Mouse (Mus musculus): ENCODE results near the gene Dusp28. TPM values are rescaled to one million over a fixed set of nuclear protein-coding genes. Genes with fewer than 3 reads are reported as not detected.
A peak's percentile ranks its signal among the peaks of the same experiment; 100 is the strongest.

The Dusp28 gene
- polyA plus RNA-seq (2014; fragmentation: Nextera tagmentation; extraction: Ambion mirVana): 14.2 and 14.4 TPM in 2 replicates

DNA sequence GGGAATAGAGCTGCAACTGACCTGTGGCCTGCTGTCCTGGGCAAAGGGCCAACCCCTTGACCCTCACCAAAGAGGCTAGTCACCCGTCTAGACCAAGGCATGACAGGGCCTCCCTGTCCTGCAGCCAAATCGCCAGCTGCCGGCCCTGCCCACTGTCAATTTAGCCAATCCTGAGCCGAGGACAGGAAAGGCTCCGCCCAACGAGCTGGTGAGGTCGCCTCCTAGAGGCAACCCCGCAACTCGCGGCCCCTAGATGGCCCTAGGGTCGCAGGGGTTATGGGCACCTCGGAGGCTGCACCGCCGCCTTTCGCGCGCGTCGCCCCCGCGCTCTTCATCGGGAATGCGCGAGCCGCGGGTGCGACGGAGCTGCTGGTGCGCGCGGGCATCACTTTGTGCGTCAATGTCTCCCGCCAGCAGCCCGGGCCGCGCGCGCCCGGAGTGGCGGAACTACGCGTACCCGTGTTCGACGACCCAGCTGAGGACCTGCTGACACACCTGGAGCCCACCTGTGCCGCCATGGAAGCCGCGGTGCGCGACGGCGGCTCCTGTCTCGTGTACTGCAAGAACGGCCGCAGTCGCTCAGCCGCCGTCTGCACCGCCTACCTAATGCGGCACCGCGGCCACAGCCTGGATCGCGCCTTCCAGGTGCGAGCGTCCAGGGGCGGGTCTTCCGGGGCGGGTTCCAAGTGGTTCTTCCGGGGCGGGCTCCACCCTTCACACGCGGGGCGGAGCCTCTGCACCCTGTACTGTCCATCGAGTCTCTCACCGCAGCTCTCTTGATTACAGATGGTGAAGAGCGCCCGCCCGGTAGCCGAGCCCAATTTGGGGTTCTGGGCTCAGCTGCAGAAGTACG lies at the start of gene Dusp28:
Gene Dusp28 (plus strand): TSS at position 203 of the 853 bp plus-strand sequence.
- Histone ChIP-seq H3K4me2 (ENCODE audit: low read length) (peak within 1 kb of the TSS; percentile 78), H3K27me3 (ENCODE audit: control insufficient read depth, insufficient read depth, low read length) (0 out of 2 replicates have a peak, but pooled peaks cover 5% of the 10 kb centered on the region), H3K4me1 (ENCODE audit: control insufficient read depth, insufficient read depth, low read length) (peaks cover 33% of the 10 kb centered on the region), H3K36me3 (ENCODE audit: control insufficient read depth, insufficient read depth, low read length) (no peaks in the 10 kb centered on the region), H3K4me3 (replicated peaks; ENCODE audit: low read depth, low read length) (peak within 1 kb of the TSS; percentile 69), H3K9ac (replicated peaks; ENCODE audit: low read length) (peak within 1 kb of the TSS; percentile 68), H3K9me3 (ENCODE audit: control insufficient read depth, low read length) (no peaks in the 10 kb centered on the region), H3K27ac (replicated peaks; ENCODE audit: low read depth, low read length) (peak within 1 kb of the TSS; percentile 88)
- peak; percentile 94 for DNase-seq
- peak; percentile 90 for ATAC-seq (ENCODE audit: low FRiP score, low TSS enrichment)
- under 1% methylated on average over 81 of the region's 81 CpGs for WGBS

DNA sequence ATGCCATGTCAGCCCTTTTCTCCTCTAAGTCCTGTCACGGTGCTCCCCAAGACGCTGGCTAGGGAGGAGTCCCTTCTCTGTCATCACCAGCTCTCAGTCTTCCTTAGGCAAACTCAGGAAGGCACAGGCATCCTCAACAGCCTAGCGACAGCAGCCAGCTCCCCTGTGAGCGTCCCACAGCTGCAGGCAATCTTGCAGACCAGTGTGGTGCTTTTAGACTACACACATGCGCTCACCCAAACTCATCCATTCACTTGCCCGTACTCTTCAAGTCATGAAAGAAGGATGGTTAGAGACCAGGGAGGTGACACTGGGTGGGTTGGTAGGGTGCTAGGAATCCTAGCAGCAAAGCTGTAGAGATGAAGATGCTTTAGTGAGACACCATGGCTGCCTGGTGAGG lies 45.3 kb upstream of the Dusp28 start:
- Histone ChIP-seq H3K36me3 (ENCODE audit: control insufficient read depth, insufficient read depth, low read length) (peaks cover 35% of the 10 kb centered on the region), H3K9me3 (ENCODE audit: control insufficient read depth, low read length) (no peaks in the 10 kb centered on the region), H3K27me3 (ENCODE audit: control insufficient read depth, insufficient read depth, low read length) (no peaks in the 10 kb centered on the region), H3K4me2 (ENCODE audit: low read length) (no peak overlapping the region), H3K4me1 (ENCODE audit: control insufficient read depth, insufficient read depth, low read length) (0 out of 2 replicates have a peak, but pooled peaks cover 4% of the 10 kb centered on the region), H3K4me3 (replicated peaks; ENCODE audit: low read depth, low read length) (no peak overlapping the region), H3K9ac (replicated peaks; ENCODE audit: low read length) (no peak overlapping the region), H3K27ac (replicated peaks; ENCODE audit: low read depth, low read length) (peak overlapping the region; percentile 49; the same call in 1 of the 2 replicates)
- ATAC-seq (ENCODE audit: low FRiP score, low TSS enrichment): no peak
- WGBS: 78% methylated on average over 6 of the region's 6 CpGs
- peak; percentile 21 for DNase-seq

DNA sequence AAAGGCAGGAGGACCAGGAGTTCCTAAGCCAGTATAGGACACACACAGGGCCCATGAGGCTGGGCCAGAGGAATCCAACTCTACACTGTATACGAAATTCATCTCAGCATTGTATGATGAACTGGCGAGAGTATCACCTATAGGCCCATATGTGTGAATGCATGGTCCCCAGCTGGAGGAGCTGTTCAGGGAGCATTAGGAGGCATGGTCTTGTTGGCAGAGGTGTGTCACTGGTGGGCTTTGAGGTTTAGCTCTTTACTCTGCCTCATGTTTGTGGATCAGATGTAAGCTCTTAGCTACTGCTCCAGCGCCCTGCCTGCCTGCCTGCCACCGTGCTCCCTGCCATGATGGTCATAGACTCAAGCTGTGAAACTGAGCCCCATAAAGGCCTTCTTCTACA lies 43.5 kb upstream of the Dusp28 start:
- H3K9ac ChIP-seq (replicated peaks; ENCODE audit: low read length): no peak overlapping the region
- WGBS: 90% methylated on average over 4 of the region's 4 CpGs
- H3K27ac ChIP-seq (replicated peaks; ENCODE audit: low read depth, low read length): no peak overlapping the region
- peaks cover 18% of the 10 kb centered on the region for H3K36me3 ChIP-seq (ENCODE audit: control insufficient read depth, insufficient read depth, low read length)
- H3K4me1 ChIP-seq (ENCODE audit: control insufficient read depth, insufficient read depth, low read length): 0 out of 2 replicates have a peak, but pooled peaks cover 4% of the 10 kb centered on the region
- no peaks in the 10 kb centered on the region for H3K9me3 ChIP-seq (ENCODE audit: control insufficient read depth, low read length)
- H3K4me2 ChIP-seq (ENCODE audit: low read length): no peak overlapping the region
- H3K4me3 ChIP-seq (replicated peaks; ENCODE audit: low read depth, low read length): no peak overlapping the region
- H3K27me3 ChIP-seq (ENCODE audit: control insufficient read depth, insufficient read depth, low read length): no peaks in the 10 kb centered on the region
- DNase-seq (no peak), ATAC-seq (ENCODE audit: low FRiP score, low TSS enrichment) (no peak)

DNA sequence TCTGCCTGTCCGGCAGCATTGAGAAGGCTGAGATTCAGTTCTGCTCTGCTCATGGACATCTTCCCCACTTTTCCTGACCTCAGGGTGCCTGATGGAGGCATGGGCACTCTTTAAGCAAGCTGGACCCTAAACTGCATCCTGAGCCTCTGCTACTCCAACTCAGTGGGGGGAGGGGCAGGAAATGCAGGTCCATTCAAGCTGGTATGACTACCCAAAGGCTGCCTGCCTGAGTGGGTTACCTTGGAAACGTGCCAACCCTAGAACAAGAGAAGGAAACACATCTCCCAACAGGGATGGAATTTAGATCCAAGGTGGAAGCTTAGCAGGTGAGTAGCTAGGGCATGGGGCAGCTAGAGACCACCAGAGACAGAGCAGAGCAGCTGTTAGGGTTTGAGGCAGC lies 40.6 kb upstream of the Dusp28 start:
- no peak overlapping the region for H3K4me2 ChIP-seq (ENCODE audit: low read length)
- no peak overlapping the region for H3K9ac ChIP-seq (replicated peaks; ENCODE audit: low read length)
- H3K27ac ChIP-seq (replicated peaks; ENCODE audit: low read depth, low read length): no peak overlapping the region
- H3K4me3 ChIP-seq (replicated peaks; ENCODE audit: low read depth, low read length): no peak overlapping the region
- H3K27me3 ChIP-seq (ENCODE audit: control insufficient read depth, insufficient read depth, low read length): no peaks in the 10 kb centered on the region
- no peak for ATAC-seq (ENCODE audit: low FRiP score, low TSS enrichment)
- H3K9me3 ChIP-seq (ENCODE audit: control insufficient read depth, low read length): no peaks in the 10 kb centered on the region
- 62% methylated on average over 2 of the region's 2 CpGs for WGBS
- no peaks in the 10 kb centered on the region for H3K36me3 ChIP-seq (ENCODE audit: control insufficient read depth, insufficient read depth, low read length)
- DNase-seq: no peak
- H3K4me1 ChIP-seq (ENCODE audit: control insufficient read depth, insufficient read depth, low read length): 0 out of 2 replicates have a peak, but pooled peaks cover 4% of the 10 kb centered on the region

DNA sequence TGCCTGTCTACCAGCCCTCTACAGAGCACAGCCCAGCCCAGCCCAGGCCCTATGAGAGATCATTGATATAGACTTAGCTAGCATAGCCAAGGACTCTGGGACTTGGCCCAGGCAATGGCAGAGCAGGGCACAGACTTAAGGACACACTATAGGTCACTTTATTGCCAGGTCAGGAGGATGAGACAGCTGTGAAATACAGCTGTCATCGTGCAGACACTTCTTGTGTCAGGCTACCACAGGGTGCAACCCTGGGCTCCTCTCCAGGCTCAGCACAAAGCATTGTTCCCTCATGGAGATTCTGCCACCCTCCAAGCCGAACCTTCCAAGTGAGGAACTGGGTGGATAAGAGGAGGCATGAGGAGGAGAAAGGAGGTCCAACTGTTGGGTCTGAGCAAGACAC lies 36.8 kb upstream of the Dusp28 start:
- no peak overlapping the region for H3K4me3 ChIP-seq (replicated peaks; ENCODE audit: low read depth, low read length)
- H3K27me3 ChIP-seq (ENCODE audit: control insufficient read depth, insufficient read depth, low read length): no peaks in the 10 kb centered on the region
- H3K9ac ChIP-seq (replicated peaks; ENCODE audit: low read length): no peak overlapping the region
- no peaks in the 10 kb centered on the region for H3K9me3 ChIP-seq (ENCODE audit: control insufficient read depth, low read length)
- H3K27ac ChIP-seq (replicated peaks; ENCODE audit: low read depth, low read length): no peak overlapping the region
- no peaks in the 10 kb centered on the region for H3K36me3 ChIP-seq (ENCODE audit: control insufficient read depth, insufficient read depth, low read length)
- H3K4me1 ChIP-seq (ENCODE audit: control insufficient read depth, insufficient read depth, low read length): 0 out of 2 replicates have a peak, but pooled peaks cover 4% of the 10 kb centered on the region
- H3K4me2 ChIP-seq (ENCODE audit: low read length): no peak overlapping the region
- ATAC-seq (ENCODE audit: low FRiP score, low TSS enrichment) (no peak), DNase-seq (no peak)
- 82% methylated on average over 2 of the region's 2 CpGs for WGBS

DNA sequence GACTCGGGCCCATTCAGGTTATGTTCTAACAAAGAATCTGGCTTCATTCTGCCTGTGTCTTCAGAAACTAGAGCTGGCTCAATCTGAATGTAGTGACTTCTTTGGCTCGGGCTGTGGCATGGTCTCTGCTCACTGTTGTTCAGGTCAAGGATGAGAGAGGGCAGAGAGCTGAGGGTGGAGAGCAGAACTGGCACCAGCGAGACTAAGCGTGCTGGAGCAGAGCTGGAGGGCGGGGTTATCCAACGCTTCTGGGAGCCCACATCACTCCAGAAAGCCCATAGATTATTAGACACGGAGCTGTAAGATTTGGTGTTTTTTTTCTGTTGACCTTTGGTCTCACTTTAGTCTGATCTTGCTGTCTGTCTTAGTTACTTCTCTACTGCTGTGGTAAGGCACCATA lies 34.1 kb upstream of the Dusp28 start:
- 89% methylated on average over 7 of the region's 7 CpGs for WGBS
- no peaks in the 10 kb centered on the region for H3K4me1 ChIP-seq (ENCODE audit: control insufficient read depth, insufficient read depth, low read length)
- DNase-seq: no peak

DNA sequence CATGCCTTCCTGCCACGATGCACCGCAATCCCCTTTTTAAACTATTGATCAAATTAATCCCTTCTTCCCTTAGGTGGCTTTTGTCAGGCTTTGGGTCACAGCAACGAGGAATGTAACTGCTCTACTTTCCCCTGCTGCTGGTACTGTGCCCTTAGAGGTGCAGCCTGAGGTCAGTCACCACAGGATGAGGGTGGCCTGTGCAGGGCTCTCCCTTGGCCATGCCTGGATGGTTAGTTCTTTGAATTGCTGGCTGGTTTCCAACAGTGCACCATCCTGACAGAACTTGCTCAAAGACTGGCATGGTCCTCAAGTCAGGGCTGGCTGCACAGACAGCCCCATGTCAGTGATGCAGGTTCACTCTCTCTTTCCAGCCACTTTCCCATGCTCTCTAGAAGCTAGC lies 32.8 kb upstream of the Dusp28 start:
- Histone ChIP-seq H3K9ac (replicated peaks; ENCODE audit: low read length) (no peak overlapping the region), H3K4me1 (ENCODE audit: control insufficient read depth, insufficient read depth, low read length) (no peaks in the 10 kb centered on the region), H3K9me3 (ENCODE audit: control insufficient read depth, low read length) (no peaks in the 10 kb centered on the region), H3K36me3 (ENCODE audit: control insufficient read depth, insufficient read depth, low read length) (no peaks in the 10 kb centered on the region), H3K4me2 (ENCODE audit: low read length) (no peak overlapping the region), H3K4me3 (replicated peaks; ENCODE audit: low read depth, low read length) (no peak overlapping the region), H3K27me3 (ENCODE audit: control insufficient read depth, insufficient read depth, low read length) (no peaks in the 10 kb centered on the region), H3K27ac (replicated peaks; ENCODE audit: low read depth, low read length) (no peak overlapping the region)
- DNase-seq (no peak), ATAC-seq (ENCODE audit: low FRiP score, low TSS enrichment) (no peak)
- WGBS: 38% methylated on average over 3 of the region's 3 CpGs

More for the DNA sequence above, 34.1 kb upstream of the Dusp28 start:
- no peaks in the 10 kb centered on the region for H3K27me3 ChIP-seq (ENCODE audit: control insufficient read depth, insufficient read depth, low read length)
- no peak overlapping the region for H3K9ac ChIP-seq (replicated peaks; ENCODE audit: low read length)
- H3K27ac ChIP-seq (replicated peaks; ENCODE audit: low read depth, low read length): no peak overlapping the region
- H3K9me3 ChIP-seq (ENCODE audit: control insufficient read depth, low read length): no peaks in the 10 kb centered on the region
- no peaks in the 10 kb centered on the region for H3K36me3 ChIP-seq (ENCODE audit: control insufficient read depth, insufficient read depth, low read length)
- no peak for ATAC-seq (ENCODE audit: low FRiP score, low TSS enrichment)
- no peak overlapping the region for H3K4me3 ChIP-seq (replicated peaks; ENCODE audit: low read depth, low read length)
- H3K4me2 ChIP-seq (ENCODE audit: low read length): no peak overlapping the region

DNA sequence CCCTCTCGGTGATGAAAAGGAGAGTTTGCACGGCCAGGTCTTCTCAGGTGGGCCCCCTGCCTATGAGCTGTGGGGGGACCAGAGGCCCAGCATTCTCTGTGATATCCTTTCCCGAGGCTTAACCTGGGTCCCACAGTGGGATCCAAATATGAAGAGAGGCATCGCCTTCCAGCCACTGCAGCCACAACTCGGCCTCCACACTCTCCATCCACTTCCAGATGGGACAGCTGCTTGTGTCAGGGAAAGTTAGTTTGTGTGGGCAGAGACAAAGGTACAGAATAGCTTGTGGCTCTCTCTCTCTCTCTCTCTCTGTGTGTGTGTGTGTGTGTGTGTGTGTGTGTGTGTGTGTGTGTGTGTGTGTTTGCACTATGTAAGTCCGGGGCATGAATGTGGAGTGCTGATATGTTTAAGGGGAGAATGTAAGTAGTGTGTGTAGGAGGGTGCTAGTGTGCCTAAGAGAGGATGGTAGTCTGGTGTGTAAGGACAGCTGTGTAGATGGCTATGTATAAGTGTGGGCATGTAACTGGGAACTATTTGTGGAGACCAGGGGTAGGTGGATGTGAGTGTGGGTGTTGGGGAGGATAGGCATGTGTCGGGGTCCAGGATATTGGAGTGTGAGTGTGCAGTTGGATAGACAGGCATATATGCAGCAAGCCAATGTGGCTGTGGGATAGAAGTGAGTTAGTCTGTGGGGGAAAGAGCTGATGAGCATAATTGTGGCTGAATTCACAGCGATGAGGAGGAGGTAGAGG lies 31.2 kb upstream of the Dusp28 start:
- no peaks in the 10 kb centered on the region for H3K9me3 ChIP-seq (ENCODE audit: control insufficient read depth, low read length)
- no peaks in the 10 kb centered on the region for H3K36me3 ChIP-seq (ENCODE audit: control insufficient read depth, insufficient read depth, low read length)
- no peak for DNase-seq
- no peak overlapping the region for H3K27ac ChIP-seq (replicated peaks; ENCODE audit: low read depth, low read length)
- no peaks in the 10 kb centered on the region for H3K27me3 ChIP-seq (ENCODE audit: control insufficient read depth, insufficient read depth, low read length)
- no peak overlapping the region for H3K4me2 ChIP-seq (ENCODE audit: low read length)
- H3K4me1 ChIP-seq (ENCODE audit: control insufficient read depth, insufficient read depth, low read length): no peaks in the 10 kb centered on the region
- ATAC-seq (ENCODE audit: low FRiP score, low TSS enrichment): no peak
- no peak overlapping the region for H3K4me3 ChIP-seq (replicated peaks; ENCODE audit: low read depth, low read length)
- H3K9ac ChIP-seq (replicated peaks; ENCODE audit: low read length): no peak overlapping the region
- WGBS: 85% methylated on average over 8 of the region's 8 CpGs
